In the genomic region with DNA sequence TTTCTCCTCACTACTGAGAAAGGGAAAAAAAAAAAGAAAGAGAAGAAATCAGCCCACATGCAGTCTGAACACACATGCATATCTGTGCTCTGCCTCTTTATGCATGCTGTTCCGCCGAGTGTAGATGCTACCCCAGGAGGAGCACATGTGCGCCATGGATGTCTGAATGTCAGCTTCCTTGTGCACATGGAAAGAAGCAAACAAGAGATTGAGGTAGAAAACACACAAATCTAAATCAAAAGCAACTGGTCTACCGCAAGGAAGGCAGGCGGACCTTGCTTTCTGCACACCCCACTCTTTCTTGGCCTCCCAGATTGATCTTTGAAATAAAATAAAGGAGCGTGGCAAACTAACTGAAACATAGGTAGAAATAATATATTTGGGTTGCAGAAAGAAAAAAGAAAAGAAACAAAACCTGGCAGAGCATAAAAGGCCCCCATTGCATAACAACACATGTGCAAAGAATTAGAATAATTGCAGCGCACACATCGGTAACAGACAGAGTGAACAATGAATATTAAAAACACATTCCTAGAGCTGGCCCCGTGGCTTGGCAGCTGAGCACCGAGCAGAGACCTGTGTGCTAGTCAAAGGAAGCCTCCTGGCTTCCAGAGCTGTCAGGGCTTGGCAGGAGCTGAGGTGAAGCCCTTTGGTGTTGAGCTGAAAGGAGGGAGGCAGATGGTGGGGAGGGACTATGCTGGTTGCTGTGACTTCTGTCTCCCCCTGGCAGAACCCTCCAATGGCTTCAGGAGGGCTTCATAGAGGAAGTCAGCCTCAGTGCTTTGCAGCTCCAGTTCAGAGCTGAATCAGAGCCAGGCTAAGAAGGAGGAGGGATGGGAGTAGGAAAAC, we compare ENCODE assay signal across 7 mouse cellular contexts.
DNase-seq lines count a peak whose midpoint lies in the region; ATAC-seq and TF ChIP-seq lines count a peak whose summit lies in the region.

No protein-coding gene starts in this region.

- DNase-seq in brain, embryonic 18.5 days (ENCODE audit: low read depth, low spot score) = peak; percentile 56
- peak; percentile 88 to 89 for DNase-seq in cerebellum, postnatal 36 days
- DNase-seq in gastrocnemius, postnatal 36 days = peak; percentile 21 to 25
- peak; percentile 82 for DNase-seq in limb, embryonic 14.5 days (ENCODE audit: low spot score)
- DNase-seq in right cerebral cortex, adult 18-20 months = peak; percentile 15
- no peak for DNase-seq in urinary bladder, postnatal 14 days (ENCODE audit: low spot score)

- H3K4me3 ChIP-seq in limb, embryonic 14.5 days (replicated peaks; ENCODE audit: low read length) = no peak overlapping the region

- WGBS in limb, embryonic 14.5 days = 25% methylated on average over 10 of the region's 10 CpGs

- H3K27ac ChIP-seq in limb, embryonic 14.5 days (replicated peaks; ENCODE audit: low read depth, low read length) = peak overlapping the region; percentile 79

- peak; percentile 79 for ATAC-seq in limb, embryonic 14.5 days (ENCODE audit: low FRiP score, low read depth)
- no peak for ATAC-seq in megakaryocyte, adult 5-6 weeks (ENCODE audit: poor library complexity, severe bottlenecking)

- intact Hi-C loops in gastrocnemius, postnatal 36 days (cut with DNase I) = no loop called here

- TF ChIP-seq POLR2A in limb, embryonic 14.5 days (IDR thresholded peaks at IDR 0.05; ENCODE audit: borderline replicate concordance, extremely low read depth, insufficient read depth, insufficient read length) = no peak

- peak overlapping the region; percentile 30; the same call in 1 of the 2 replicates for H3K4me2 ChIP-seq in limb, embryonic 14.5 days (replicated peaks; ENCODE audit: low read depth, low read length, severe bottlenecking)

- H3K9ac ChIP-seq in limb, embryonic 14.5 days (ENCODE audit: low read depth, low read length, severe bottlenecking) = no peak overlapping the region

- H3K4me1 ChIP-seq in limb, embryonic 14.5 days (ENCODE audit: control insufficient read depth, insufficient read depth, low read length) = peaks cover 27% of the 10 kb centered on the region

- no peaks in the 10 kb centered on the region for H3K27me3 ChIP-seq in limb, embryonic 14.5 days (ENCODE audit: control insufficient read depth, insufficient read depth, low read length)

- H3K9me3 ChIP-seq in limb, embryonic 14.5 days (ENCODE audit: control insufficient read depth, low read length) = no peaks in the 10 kb centered on the region

- H3K36me3 ChIP-seq in limb, embryonic 14.5 days (ENCODE audit: control insufficient read depth, insufficient read depth, low read length) = no peaks in the 10 kb centered on the region
